Mouse (Mus musculus): ENCODE measurements at regions not wholly inside any gene's neighbourhood (a gene's known extent, or its start where the extent isn't known, plus 50 kb on each side); places are given as distances from the start of the nearest gene placed in this dataset.

DNA sequence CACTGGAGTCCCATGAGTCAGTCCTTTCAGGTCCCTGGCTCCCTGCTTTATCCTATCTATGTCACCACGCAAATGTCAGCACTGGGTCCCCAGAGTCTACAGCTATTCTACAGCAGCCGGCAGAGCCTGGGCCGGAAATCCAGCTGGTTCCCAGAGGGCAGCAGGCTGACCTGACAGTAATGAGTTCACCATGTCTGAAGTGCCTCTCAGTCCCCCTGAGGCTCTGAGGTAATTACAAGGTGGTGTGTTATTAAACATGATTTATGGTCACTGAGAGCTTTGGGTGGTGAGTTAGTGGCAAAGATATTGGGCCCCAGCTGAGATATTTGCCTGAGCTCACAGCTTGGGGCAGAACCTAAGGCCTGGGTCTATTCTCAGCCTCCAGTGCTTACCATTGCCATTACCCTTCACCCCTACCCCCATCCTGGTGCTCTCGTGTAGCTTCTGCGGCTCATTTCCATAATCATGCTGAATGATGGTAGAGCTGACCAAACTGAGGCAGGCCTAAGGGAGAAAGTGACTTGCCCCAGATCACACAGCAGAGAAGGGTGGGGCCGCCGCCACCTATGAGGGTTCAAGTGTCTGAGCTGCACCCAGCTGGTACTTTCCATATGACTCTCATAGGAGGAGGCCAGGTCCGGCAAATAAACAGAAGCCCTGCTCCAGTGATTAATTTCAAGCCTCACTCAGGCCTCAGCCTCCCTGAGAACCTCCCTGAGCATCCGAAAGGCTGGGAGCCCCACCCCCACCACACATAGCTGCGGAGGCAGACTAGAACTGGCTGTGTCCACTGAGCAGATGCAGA is 446.8 kb downstream of the Ptpru start:
- TF ChIP-seq CTCF (IDR thresholded peaks at IDR 0.05; ENCODE audit: control insufficient read depth, insufficient read depth, insufficient replicate concordance, low read depth, low read length) (no peak), POLR2A (IDR thresholded peaks at IDR 0.05; ENCODE audit: control insufficient read depth, low read depth, low read length) (no peak)

Data from testis, adult 2 months (tissue).